Mouse (Mus musculus) 3T3-L1 (cell line): ENCODE results near the gene 9530002B09Rik.

Experiments used
- DNase-seq: peaks from one replicate; pipeline ENCODE4 v3.0.0-alpha.2; 2015; ENCODE audit warnings: low read depth, low spot score

9530002B09Rik gene

DNA sequence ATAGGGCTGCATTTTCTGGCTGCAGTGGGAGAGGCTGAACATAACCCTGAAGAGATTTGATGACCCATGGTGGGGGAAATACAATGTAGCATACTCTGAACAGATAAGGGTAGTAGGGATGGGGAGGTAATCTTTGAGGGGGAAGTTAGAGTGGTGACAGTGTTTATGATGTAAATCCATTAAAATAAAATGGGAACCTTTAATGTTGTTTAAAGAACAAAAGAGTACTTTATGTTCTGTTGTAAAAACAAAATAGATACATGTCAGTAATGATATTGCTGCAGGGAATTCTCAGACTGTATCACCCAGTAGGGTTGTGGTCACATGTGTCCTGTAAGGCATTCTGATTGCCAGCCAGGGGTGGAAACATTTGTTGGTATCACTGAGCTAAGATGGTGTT lies at the start of gene 9530002B09Rik:
Gene 9530002B09Rik (plus strand): TSS at position 301 of the 400 bp plus-strand sequence.
- DNase-seq: no peak
